Mouse (Mus musculus): ENCODE measurements at regions not wholly inside any gene's neighbourhood (a gene's known extent, or its start where the extent isn't known, plus 50 kb on each side); places are given as distances from the start of the nearest gene placed in this dataset.
A peak's percentile ranks its signal among the peaks of the same experiment; 100 is the strongest.

- TF ChIP-seq POLR2A (IDR thresholded peaks at IDR 0.05; ENCODE audit: borderline replicate concordance, extremely low read depth, low read depth, low read length) (no peak), CTCF (IDR thresholded peaks at IDR 0.05; ENCODE audit: insufficient read depth, low read length) (no peak)
- WGBS: 81% methylated on average over 7 of the region's 7 CpGs
- no peak for DNase-seq
- Histone ChIP-seq H3K4me3 (replicated peaks; ENCODE audit: extremely low read depth, low read depth, low read length) (no peak overlapping the region), H3K4me1 (ENCODE audit: control insufficient read depth, insufficient read depth, low read length) (peaks cover 4% of the 10 kb centered on the region; the same call in 1 of the 2 replicates)
Observed at GRCm38 (mm10) chr14:99586029-99586428, 287.5 kb downstream of the Klf5 start.

- peak overlapping the region; percentile 21 for H3K4me3 ChIP-seq (replicated peaks; ENCODE audit: extremely low read depth, low read depth, low read length)
- DNase-seq: peak; percentile 50
- H3K4me1 ChIP-seq (ENCODE audit: control insufficient read depth, insufficient read depth, low read length): peaks cover 14% of the 10 kb centered on the region
- TF ChIP-seq POLR2A (IDR thresholded peaks at IDR 0.05; ENCODE audit: borderline replicate concordance, extremely low read depth, low read depth, low read length) (0 out of 2 replicates have a peak, but pooled peaks have one; percentile 4), CTCF (IDR thresholded peaks at IDR 0.05; ENCODE audit: insufficient read depth, low read length) (no peak)
- WGBS: 44% methylated on average over 13 of the region's 13 CpGs
Observed at GRCm38 (mm10) chr14:99590854-99591470, 292.5 kb downstream of the Klf5 start.

GRCm38 (mm10) chr14:99592922-99593321, 294.4 kb downstream of the Klf5 start:
- Histone ChIP-seq H3K4me3 (replicated peaks; ENCODE audit: extremely low read depth, low read depth, low read length) (no peak overlapping the region), H3K4me1 (ENCODE audit: control insufficient read depth, insufficient read depth, low read length) (peaks cover 14% of the 10 kb centered on the region)
- no peak for TF ChIP-seq CTCF (IDR thresholded peaks at IDR 0.05; ENCODE audit: insufficient read depth, low read length)
- no peak for TF ChIP-seq POLR2A (IDR thresholded peaks at IDR 0.05; ENCODE audit: borderline replicate concordance, extremely low read depth, low read depth, low read length)
- 23% methylated on average over 9 of the region's 9 CpGs for WGBS
- DNase-seq: no peak

- no peak for TF ChIP-seq CTCF (IDR thresholded peaks at IDR 0.05; ENCODE audit: insufficient read depth, low read length)
- no peak for TF ChIP-seq POLR2A (IDR thresholded peaks at IDR 0.05; ENCODE audit: borderline replicate concordance, extremely low read depth, low read depth, low read length)
- Histone ChIP-seq H3K4me3 (replicated peaks; ENCODE audit: extremely low read depth, low read depth, low read length) (no peak overlapping the region), H3K4me1 (ENCODE audit: control insufficient read depth, insufficient read depth, low read length) (peaks cover 14% of the 10 kb centered on the region)
- WGBS: 73% methylated on average over 6 of the region's 6 CpGs
- DNase-seq: no peak
Observed at GRCm38 (mm10) chr14:99593864-99594263, 295.4 kb downstream of the Klf5 start.

- no peak for TF ChIP-seq POLR2A (IDR thresholded peaks at IDR 0.05; ENCODE audit: borderline replicate concordance, extremely low read depth, low read depth, low read length)
- TF ChIP-seq CTCF (IDR thresholded peaks at IDR 0.05; ENCODE audit: insufficient read depth, low read length): no peak
- no peak for DNase-seq
- Histone ChIP-seq H3K4me3 (replicated peaks; ENCODE audit: extremely low read depth, low read depth, low read length) (no peak overlapping the region), H3K4me1 (ENCODE audit: control insufficient read depth, insufficient read depth, low read length) (0 out of 2 replicates have a peak, but pooled peaks cover 3% of the 10 kb centered on the region)
- 68% methylated on average over 5 of the region's 5 CpGs for WGBS
Observed at GRCm38 (mm10) chr14:99601900-99602299, 303.4 kb downstream of the Klf5 start.

- Histone ChIP-seq H3K4me3 (replicated peaks; ENCODE audit: extremely low read depth, low read depth, low read length) (no peak overlapping the region), H3K4me1 (ENCODE audit: control insufficient read depth, insufficient read depth, low read length) (0 out of 2 replicates have a peak, but pooled peaks cover 3% of the 10 kb centered on the region)
- no peak for DNase-seq
- no peak for TF ChIP-seq POLR2A (IDR thresholded peaks at IDR 0.05; ENCODE audit: borderline replicate concordance, extremely low read depth, low read depth, low read length)
- no peak for TF ChIP-seq CTCF (IDR thresholded peaks at IDR 0.05; ENCODE audit: insufficient read depth, low read length)
- 53% methylated on average over 2 of the region's 2 CpGs for WGBS
Observed at GRCm38 (mm10) chr14:99603257-99603656, 304.8 kb downstream of the Klf5 start.

GRCm38 (mm10) chr14:99605351-99606100, 307.0 kb downstream of the Klf5 start:
- Histone ChIP-seq H3K4me3 (replicated peaks; ENCODE audit: extremely low read depth, low read depth, low read length) (no peak overlapping the region), H3K4me1 (ENCODE audit: control insufficient read depth, insufficient read depth, low read length) (0 out of 2 replicates have a peak, but pooled peaks cover 3% of the 10 kb centered on the region)
- TF ChIP-seq CTCF (IDR thresholded peaks at IDR 0.05; ENCODE audit: insufficient read depth, low read length) (no peak), POLR2A (IDR thresholded peaks at IDR 0.05; ENCODE audit: borderline replicate concordance, extremely low read depth, low read depth, low read length) (no peak)
- WGBS: 59% methylated on average over 6 of the region's 6 CpGs
- DNase-seq: no peak

GRCm38 (mm10) chr14:99609003-99609402, 310.5 kb downstream of the Klf5 start:
- TF ChIP-seq POLR2A (IDR thresholded peaks at IDR 0.05; ENCODE audit: borderline replicate concordance, extremely low read depth, low read depth, low read length): no peak
- no peak for TF ChIP-seq CTCF (IDR thresholded peaks at IDR 0.05; ENCODE audit: insufficient read depth, low read length)
- WGBS: 70% methylated on average over 2 of the region's 2 CpGs
- DNase-seq: no peak
- Histone ChIP-seq H3K4me1 (ENCODE audit: control insufficient read depth, insufficient read depth, low read length) (0 out of 2 replicates have a peak, but pooled peaks cover 3% of the 10 kb centered on the region), H3K4me3 (replicated peaks; ENCODE audit: extremely low read depth, low read depth, low read length) (no peak overlapping the region)

GRCm38 (mm10) chr14:99611435-99611834, 312.9 kb downstream of the Klf5 start:
- WGBS: 90% methylated on average over 5 of the region's 5 CpGs
- DNase-seq: no peak
- no peaks in the 10 kb centered on the region for H3K4me1 ChIP-seq (ENCODE audit: control insufficient read depth, insufficient read depth, low read length)
- TF ChIP-seq POLR2A (IDR thresholded peaks at IDR 0.05; ENCODE audit: borderline replicate concordance, extremely low read depth, low read depth, low read length) (no peak), CTCF (IDR thresholded peaks at IDR 0.05; ENCODE audit: insufficient read depth, low read length) (no peak)
- no peak overlapping the region for H3K4me3 ChIP-seq (replicated peaks; ENCODE audit: extremely low read depth, low read depth, low read length)

All from lung, adult 2 months (tissue).